Mouse (Mus musculus): Measurements from ENCODE around the gene Hsd17b6.

GRCm38 (mm10) chr10:127971135-127971534, 36.3 kb downstream of the Hsd17b6 start:
- TF ChIP-seq TAL1 (IDR thresholded peaks at IDR 0.05; ENCODE audit: low read length), result no peak
- no peak for TF ChIP-seq GATA1 (IDR thresholded peaks at IDR 0.05; ENCODE audit: low read length)

All from erythroblast, embryonic 14.5 days (primary cell).